Mouse (Mus musculus) v-Abl transformed pro-B cells (cell line): ENCODE measurements around the gene Dusp5.

ENCODE experiments used
- in situ Hi-C, 2 experiments: fragments of 400-800 bp; cut with MboI; formaldehyde crosslinking; loops; one replicate each; pipeline ENCODE4 v1.15.1; 2025; ENCODE audit not compliant: unreplicated experiment in 2 of 2

Dusp5 gene

GRCm38 (mm10) chr19:53536731-53537666 lies 8.1 kb downstream of the Dusp5 start:
- in situ Hi-C loops = loop anchor here in 1 of 2 experiments (5.0 kb wide), 2 partner anchors 35 to 115 kb away; no protein-coding TSS in a partner anchor

DNA sequence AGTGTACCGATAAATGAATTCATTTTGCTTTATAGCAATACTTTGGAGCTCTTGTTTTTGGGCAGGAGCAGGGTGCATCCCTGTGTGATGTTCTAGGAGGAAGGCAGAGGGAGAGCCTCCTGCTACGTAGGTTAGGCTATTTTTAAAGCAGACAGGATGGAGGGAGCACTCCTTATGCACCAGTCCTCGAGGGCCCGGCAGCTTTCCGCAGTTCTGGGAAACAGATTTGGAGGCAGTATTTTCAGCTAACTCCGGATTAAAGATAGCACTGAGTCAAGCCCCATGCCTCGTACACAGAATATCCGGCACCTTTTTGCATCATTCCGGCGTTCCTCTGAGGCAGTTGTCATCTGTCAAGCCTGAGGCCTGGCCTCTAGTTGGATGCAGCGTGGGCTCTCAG lies 9.1 kb downstream of the Dusp5 start:
- in situ Hi-C loops = loop anchor here in 1 of 2 experiments (5.0 kb wide), 2 partner anchors 34 to 116 kb away; no protein-coding TSS in a partner anchor

- in situ Hi-C loops = loop anchor here in 1 of 2 experiments (5.0 kb wide), 2 partner anchors 34 to 116 kb away; no protein-coding TSS in a partner anchor
Observed at GRCm38 (mm10) chr19:53538796-53539195, 9.9 kb downstream of the Dusp5 start.

DNA sequence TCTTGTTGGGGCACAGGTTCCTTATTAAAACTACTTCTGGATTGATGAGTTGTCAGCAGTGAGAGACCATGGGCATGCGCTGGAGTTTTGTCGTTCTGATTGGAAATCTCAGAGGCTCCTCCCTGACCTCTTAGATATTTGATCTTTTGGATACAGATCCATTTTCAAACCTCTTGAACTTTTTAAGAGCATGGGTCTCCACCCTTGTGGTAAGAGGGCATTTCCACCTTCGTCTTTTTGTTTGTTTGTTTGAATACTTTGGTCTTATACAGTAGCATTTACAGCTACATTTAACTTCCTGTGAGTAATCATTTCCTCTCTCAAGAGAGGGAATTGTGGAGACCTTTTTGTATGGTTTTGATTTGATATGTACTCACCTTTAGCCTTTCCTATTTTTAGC lies 10.4 kb downstream of the Dusp5 start:
- in situ Hi-C loops = loop anchor here in 1 of 2 experiments (5.0 kb wide), 2 partner anchors 33 to 117 kb away; no protein-coding TSS in a partner anchor

GRCm38 (mm10) chr19:53543602-53544001 lies 14.7 kb downstream of the Dusp5 start:
- in situ Hi-C loops = no loop called here

GRCm38 (mm10) chr19:53544923-53545561 lies 16.1 kb downstream of the Dusp5 start:
- in situ Hi-C loops = no loop called here

DNA sequence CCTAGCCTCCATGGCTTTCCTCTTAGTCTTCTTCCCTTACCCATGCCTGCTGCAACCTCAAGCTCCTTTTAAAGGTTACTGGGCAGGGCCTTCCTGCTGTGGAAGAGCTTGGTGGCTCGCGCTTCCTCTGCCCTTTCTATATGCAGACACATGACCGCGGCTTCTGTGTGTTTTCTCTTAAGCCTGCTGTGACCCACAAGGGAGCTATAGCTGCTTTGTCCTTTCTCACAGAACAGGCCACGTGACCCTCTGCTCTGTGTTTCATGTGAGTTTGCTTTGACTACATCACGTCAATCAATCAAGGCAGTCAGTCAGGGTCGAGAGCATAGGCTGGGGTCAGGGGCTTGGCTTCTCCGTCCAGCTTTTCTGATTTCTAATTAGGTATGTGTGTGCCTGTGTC lies 18.7 kb downstream of the Dusp5 start:
- in situ Hi-C loops = no loop called here

DNA sequence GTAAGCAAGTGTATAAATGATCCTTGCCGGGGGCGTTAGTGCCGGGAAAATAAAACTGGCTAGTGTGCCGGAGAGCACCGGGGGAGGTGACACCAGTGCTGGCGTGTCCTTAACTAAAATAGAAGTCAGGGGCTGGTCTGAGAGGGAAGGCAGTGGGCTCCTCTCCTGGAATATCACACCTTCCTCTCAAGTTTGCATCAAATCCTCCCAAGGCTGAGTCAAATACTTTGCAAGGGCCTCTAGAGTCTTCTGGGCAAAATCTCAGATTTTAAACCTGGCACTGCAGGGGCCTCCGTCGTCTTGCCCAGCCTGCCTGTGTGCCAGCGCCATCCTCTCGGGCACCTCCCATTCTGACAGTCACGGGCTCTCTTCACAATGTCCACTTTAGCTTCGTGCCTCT lies 22.1 kb downstream of the Dusp5 start:
- in situ Hi-C loops = no loop called here

DNA sequence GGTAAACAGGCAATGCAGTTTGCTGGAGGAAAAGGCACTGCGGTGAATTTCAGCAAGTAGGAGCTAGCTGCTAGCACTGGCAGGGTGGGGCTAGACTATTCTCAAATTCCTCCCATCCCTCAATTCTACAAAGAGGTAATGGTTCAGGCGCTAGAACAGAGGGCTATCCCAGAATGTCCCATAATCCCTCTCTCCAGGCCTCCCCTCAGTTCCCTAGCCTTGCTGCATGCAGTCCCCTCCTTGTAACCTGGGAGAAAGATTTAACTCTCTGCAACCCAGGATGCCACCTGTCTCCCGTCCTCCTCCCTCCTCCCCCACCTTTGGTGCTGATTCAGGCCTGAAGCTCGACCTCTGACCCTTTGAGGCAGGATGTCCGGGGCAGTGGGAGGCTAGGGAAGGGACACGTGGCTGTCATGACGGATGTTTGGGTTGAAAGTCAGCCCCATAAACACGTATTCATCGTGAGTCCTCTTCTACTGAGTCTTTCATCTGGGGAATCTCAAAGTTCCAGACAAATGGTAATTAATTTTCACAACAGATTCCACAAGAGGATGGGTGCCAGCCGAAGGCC lies 23.4 kb downstream of the Dusp5 start:
- in situ Hi-C loops = no loop called here

DNA sequence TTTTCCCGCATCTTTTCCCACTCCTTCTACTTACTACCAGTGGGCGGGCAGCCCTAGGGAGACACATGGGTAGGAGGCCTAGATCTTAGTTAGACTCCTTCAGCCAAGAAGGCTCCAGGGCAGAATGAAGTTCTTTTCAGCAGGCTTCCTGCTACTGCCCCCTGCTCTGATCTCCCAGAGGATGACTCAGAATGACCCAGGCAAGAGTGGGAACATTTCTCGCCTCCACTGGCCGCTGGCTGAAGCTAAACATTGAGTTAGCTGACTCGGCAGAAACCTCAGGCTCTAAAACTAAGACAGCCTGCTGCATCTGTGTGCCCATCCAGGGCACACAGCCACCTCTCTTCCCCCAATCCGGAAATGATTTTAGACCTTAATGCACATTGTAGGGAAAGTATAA lies 23.9 kb downstream of the Dusp5 start:
- in situ Hi-C loops = no loop called here

DNA sequence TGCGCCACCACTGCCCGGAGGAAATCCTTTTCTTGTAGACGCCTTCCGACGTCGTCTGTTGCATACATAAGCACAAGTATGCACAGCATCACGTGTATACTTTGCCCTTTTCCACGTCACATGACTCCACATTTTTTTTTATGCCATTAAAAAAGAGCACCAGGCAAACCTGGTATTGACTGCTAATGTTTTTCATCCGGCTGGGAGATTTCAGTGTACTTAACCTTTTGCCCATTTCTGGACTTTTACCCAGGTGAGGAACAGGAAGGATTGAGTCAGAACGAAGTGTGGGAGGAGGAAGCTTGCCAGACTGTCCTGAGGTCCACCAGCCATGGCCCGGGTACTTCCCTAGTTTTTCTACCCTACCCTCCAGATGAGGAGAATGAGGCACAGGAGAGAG lies 25.5 kb downstream of the Dusp5 start:
- in situ Hi-C loops = no loop called here

DNA sequence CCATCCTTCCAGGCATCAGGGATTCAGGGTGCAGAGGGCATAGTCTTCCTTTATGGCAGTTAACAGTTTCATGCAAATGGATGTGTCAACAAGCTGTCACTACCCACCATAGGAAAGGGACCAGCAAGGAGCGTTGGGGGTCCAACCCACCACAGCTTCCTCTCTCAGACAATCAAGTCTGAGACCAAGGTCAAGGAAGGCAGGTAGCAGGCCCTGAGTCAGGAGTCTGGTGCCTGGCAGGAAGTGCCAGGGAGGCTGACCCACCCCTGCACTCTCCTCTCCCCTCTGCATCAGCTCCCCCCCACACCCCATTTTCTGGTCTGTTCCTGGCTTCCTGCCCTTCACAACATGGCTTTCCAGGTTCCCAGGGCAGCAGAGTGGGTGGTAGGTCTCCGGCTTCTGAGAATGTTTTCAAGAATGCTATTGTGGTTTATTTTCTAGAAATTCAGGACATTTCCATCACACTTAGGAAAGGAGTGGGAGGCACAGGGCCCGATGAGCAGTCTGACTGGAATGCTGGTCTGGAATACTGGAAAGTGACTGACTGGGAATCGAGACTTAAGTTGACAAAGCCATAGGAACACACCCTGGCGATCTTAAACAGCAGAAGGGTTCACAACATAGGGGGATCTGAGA lies 26.2 kb downstream of the Dusp5 start:
- in situ Hi-C loops = no loop called here

GRCm38 (mm10) chr19:53556841-53557240 lies 27.9 kb downstream of the Dusp5 start:
- in situ Hi-C loops = no loop called here

- in situ Hi-C loops = no loop called here
Observed at GRCm38 (mm10) chr19:53557267-53557936, 28.5 kb downstream of the Dusp5 start.

GRCm38 (mm10) chr19:53560436-53560835 lies 31.5 kb downstream of the Dusp5 start:
- in situ Hi-C loops = no loop called here

- in situ Hi-C loops = no loop called here
Observed at GRCm38 (mm10) chr19:53564174-53564573, 35.3 kb downstream of the Dusp5 start.

DNA sequence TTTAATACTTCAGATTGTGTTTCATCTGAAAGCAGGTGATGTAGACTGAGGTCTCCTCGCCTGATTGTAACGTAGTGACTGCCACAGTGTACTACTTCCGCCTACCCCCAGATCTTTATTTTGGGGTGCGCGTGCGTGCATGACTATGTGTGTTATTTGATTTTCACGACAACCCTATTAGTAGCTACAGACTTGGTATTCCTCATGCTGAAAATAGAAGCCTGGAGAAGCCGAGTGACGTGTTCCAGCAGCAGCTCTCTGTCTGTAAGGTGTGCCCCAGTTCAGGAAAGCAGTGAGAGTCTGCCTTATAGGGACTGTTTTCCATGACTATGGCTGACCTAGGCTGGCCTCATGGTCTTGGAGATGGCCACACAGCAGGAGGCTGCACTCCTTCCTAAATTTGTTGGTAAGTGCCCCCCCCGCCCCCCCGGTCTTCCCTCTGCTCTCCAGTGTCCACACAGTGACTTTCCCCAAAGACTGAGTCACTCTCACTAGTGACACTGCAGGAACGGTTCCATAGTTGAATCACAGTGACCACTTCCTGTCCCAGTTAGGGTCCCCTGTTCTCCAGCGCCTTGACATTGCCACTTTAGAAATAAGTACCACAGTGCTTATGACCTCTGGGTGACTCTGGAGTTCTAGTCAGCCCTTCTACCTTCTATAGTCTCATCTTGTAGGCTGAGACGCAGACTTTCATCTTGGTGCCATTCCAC lies 36.8 kb downstream of the Dusp5 start:
- in situ Hi-C loops = no loop called here

- in situ Hi-C loops = no loop called here
Observed at GRCm38 (mm10) chr19:53567864-53568263, 39.0 kb downstream of the Dusp5 start.

DNA sequence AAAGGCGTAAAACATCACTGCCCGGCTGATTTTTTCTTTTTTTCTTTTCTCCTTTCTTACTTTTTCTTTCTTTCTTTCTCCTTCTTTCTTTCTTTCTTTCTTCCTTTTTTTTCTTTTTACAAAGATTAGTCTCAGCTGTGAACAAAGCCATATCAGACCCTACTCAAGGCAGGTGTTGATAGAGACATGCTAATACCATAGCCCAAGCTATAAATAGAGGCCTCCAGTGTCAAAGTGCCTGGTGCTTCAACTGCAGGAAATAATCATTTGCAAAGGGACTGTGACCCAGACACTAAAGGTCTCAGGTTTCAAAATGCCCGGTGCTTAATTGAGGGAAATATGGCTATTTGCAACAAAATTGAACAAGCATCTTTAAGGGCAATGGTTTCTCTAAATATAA lies 39.6 kb downstream of the Dusp5 start:
- in situ Hi-C loops = no loop called here
